Mouse (Mus musculus) kidney, adult 8-10 months (tissue): ENCODE data around the gene Cacna1d.

ENCODE experiments used
- DNase-seq, 2 experiments: peaks; one replicate each; pipeline ENCODE4 v3.0.0; 2022

Gene Cacna1d

GRCm38 (mm10) chr14:30363487-30364167 is 127.6 kb downstream of the Cacna1d start:
- no peak for DNase-seq

- no peak for DNase-seq
Observed at GRCm38 (mm10) chr14:30362370-30362769, 128.9 kb downstream of the Cacna1d start.

GRCm38 (mm10) chr14:30360478-30360877 is 130.8 kb downstream of the Cacna1d start:
- no peak for DNase-seq

GRCm38 (mm10) chr14:30360004-30360403 is 131.3 kb downstream of the Cacna1d start:
- DNase-seq = no peak

GRCm38 (mm10) chr14:30358028-30358427 is 133.2 kb downstream of the Cacna1d start:
- DNase-seq = no peak

GRCm38 (mm10) chr14:30356456-30356855 is 134.8 kb downstream of the Cacna1d start:
- no peak for DNase-seq

- no peak for DNase-seq
Observed at GRCm38 (mm10) chr14:30354761-30355160, 136.5 kb downstream of the Cacna1d start.

- no peak for DNase-seq
Observed at GRCm38 (mm10) chr14:30354127-30354463, 137.2 kb downstream of the Cacna1d start.

GRCm38 (mm10) chr14:30353291-30354126 is 137.7 kb downstream of the Cacna1d start:
- DNase-seq = no peak

- DNase-seq = no peak
Observed at GRCm38 (mm10) chr14:30352951-30353270, 138.3 kb downstream of the Cacna1d start.

- DNase-seq = no peak
Observed at GRCm38 (mm10) chr14:30352061-30352950, 138.9 kb downstream of the Cacna1d start.

- DNase-seq = no peak
Observed at GRCm38 (mm10) chr14:30350285-30350684, 141.0 kb downstream of the Cacna1d start.

- peak in 1 of 2 experiments; percentile 50 for DNase-seq
Observed at GRCm38 (mm10) chr14:30344948-30345865, 146.0 kb downstream of the Cacna1d start.

- no peak for DNase-seq
Observed at GRCm38 (mm10) chr14:30343740-30344139, 147.5 kb downstream of the Cacna1d start.

GRCm38 (mm10) chr14:30341825-30342590 is 149.2 kb downstream of the Cacna1d start:
- peak; percentile 53 to 77 for DNase-seq

GRCm38 (mm10) chr14:30340140-30340539 is 151.1 kb downstream of the Cacna1d start:
- DNase-seq = no peak

GRCm38 (mm10) chr14:30331856-30332255 is 159.4 kb downstream of the Cacna1d start:
- DNase-seq = no peak

- no peak for DNase-seq
Observed at GRCm38 (mm10) chr14:30330416-30331181, 160.7 kb downstream of the Cacna1d start.

- DNase-seq = no peak
Observed at GRCm38 (mm10) chr14:30329109-30329508, 162.1 kb downstream of the Cacna1d start.

GRCm38 (mm10) chr14:30327452-30327851 is 163.8 kb downstream of the Cacna1d start:
- DNase-seq = no peak

GRCm38 (mm10) chr14:30327051-30327450 is 164.2 kb downstream of the Cacna1d start:
- DNase-seq = no peak
